Mouse (Mus musculus) small intestine, adult 2 months (tissue): ENCODE data around the gene Trim31. TPM values are rescaled to one million over a fixed set of nuclear protein-coding genes. Genes with fewer than 3 reads are reported as not detected.
A peak's percentile ranks its signal among the peaks of the same experiment; 100 is the strongest.

ENCODE experiments used
- H3K27ac ChIP-seq: fragments of 200-500 bp; 2 replicates; pipeline ENCODE4 v1.5.1; 2012; ENCODE audit warnings: low read depth, low read length, control low read depth, inconsistent platforms; ENCODE audit not compliant: insufficient read depth
- H3K27me3 ChIP-seq: fragments of 200-500 bp; 2 replicates; pipeline ENCODE4 v1.6.1; 2012; ENCODE audit warnings: mild to moderate bottlenecking, moderate library complexity, low read length, inconsistent platforms; ENCODE audit not compliant: control insufficient read depth, insufficient read depth
- H3K36me3 ChIP-seq: fragments of 200-500 bp; 2 replicates; pipeline ENCODE4 v1.6.1; 2012; ENCODE audit warnings: mild to moderate bottlenecking, low read length, control low read depth, inconsistent platforms; ENCODE audit not compliant: control insufficient read depth, insufficient read depth
- H3K4me1 ChIP-seq: fragments of 200-500 bp; 2 replicates; pipeline ENCODE4 v1.6.1; 2012; ENCODE audit warnings: low read length, inconsistent platforms, mixed read lengths; ENCODE audit not compliant: control insufficient read depth, insufficient read depth, insufficient read length
- H3K4me3 ChIP-seq: fragments of 200-500 bp; 2 replicates; pipeline ENCODE4 v1.5.1; 2012; ENCODE audit warnings: low read depth, mild to moderate bottlenecking, control low read depth, inconsistent platforms, low read length, moderate library complexity
- CTCF ChIP-seq: fragments of 200-500 bp; IDR thresholded peaks from 2 replicates; pipeline ENCODE4 v1.5.1; 2012; ENCODE audit warnings: low read depth, mild to moderate bottlenecking, control low read depth, inconsistent platforms, low read length, moderate library complexity, mixed read lengths; ENCODE audit not compliant: insufficient replicate concordance, insufficient read length; ENCODE audit errors: extremely low read depth
- POLR2A ChIP-seq: fragments of 200-500 bp; IDR thresholded peaks from 2 replicates; pipeline ENCODE4 v1.6.1; 2012; ENCODE audit warnings: low read depth, mild to moderate bottlenecking, control low read depth, inconsistent platforms, low read length, moderate library complexity
- WGBS: fragments of 180-500 bp; shearing (Covaris S2); methylation state at CpG from one replicate; pipeline ENCODE4 v1.1.7; 2018; 5-methylcytosine and 5-hydroxymethylcytosine counted together
- polyA plus RNA-seq: library from polyadenylated mRNA; depleted of rRNA; stranded (reverse); fragments of >200 nt; gene quantifications from 2 replicates; pipeline ENCODE4 v1.2.3, GENCODE M21; 2012

The Trim31 gene
- polyA plus RNA-seq, 1 experiment = 57.0 TPM

GRCm38 (mm10) chr17:36909802-36910201 is 11.9 kb downstream of the Trim31 start:
- TF ChIP-seq POLR2A (no peak), CTCF (no peak)

GRCm38 (mm10) chr17:36912031-36912430 is 14.1 kb downstream of the Trim31 start:
- Histone ChIP-seq H3K36me3 (peaks cover 28% of the 10 kb centered on the region), H3K27ac (no peak overlapping the region), H3K27me3 (no peaks in the 10 kb centered on the region), H3K4me3 (no peak overlapping the region), H3K4me1 (peaks cover 3% of the 10 kb centered on the region; the same call in 1 of the 2 replicates)
- WGBS = 33% methylated on average over 2 of the region's 2 CpGs
- TF ChIP-seq POLR2A = no peak
- no peak for TF ChIP-seq CTCF

More at GRCm38 (mm10) chr17:36909802-36910201, 11.9 kb downstream of the Trim31 start:
- 64% methylated on average over 4 of the region's 4 CpGs for WGBS
- no peak overlapping the region for H3K4me3 ChIP-seq
- no peak overlapping the region for H3K27ac ChIP-seq
- peaks cover 5% of the 10 kb centered on the region; the same call in 1 of the 2 replicates for H3K4me1 ChIP-seq
- peaks cover 49% of the 10 kb centered on the region for H3K36me3 ChIP-seq
- H3K27me3 ChIP-seq = no peaks in the 10 kb centered on the region

- WGBS = 9% methylated on average over 2 of the region's 2 CpGs
- Histone ChIP-seq H3K27ac (no peak overlapping the region), H3K36me3 (peaks cover 12% of the 10 kb centered on the region), H3K4me1 (peaks cover 3% of the 10 kb centered on the region; the same call in 1 of the 2 replicates), H3K27me3 (no peaks in the 10 kb centered on the region), H3K4me3 (no peak overlapping the region)
- TF ChIP-seq CTCF (no peak), POLR2A (no peak)
Observed at GRCm38 (mm10) chr17:36914108-36914507, 16.2 kb downstream of the Trim31 start.

GRCm38 (mm10) chr17:36915076-36915475 is 17.2 kb downstream of the Trim31 start:
- TF ChIP-seq CTCF (peak; percentile 96; the same call in 1 of the 2 replicates), POLR2A (no peak)
- Histone ChIP-seq H3K4me3 (no peak overlapping the region), H3K27me3 (no peaks in the 10 kb centered on the region), H3K4me1 (peaks cover 4% of the 10 kb centered on the region; the same call in 1 of the 2 replicates), H3K36me3 (peaks cover 5% of the 10 kb centered on the region), H3K27ac (no peak overlapping the region)
- WGBS = 11% methylated on average over 9 of the region's 9 CpGs

- no peaks in the 10 kb centered on the region for H3K36me3 ChIP-seq
- H3K4me3 ChIP-seq = no peak overlapping the region
- H3K4me1 ChIP-seq = peaks cover 2% of the 10 kb centered on the region; the same call in 1 of the 2 replicates
- no peak for TF ChIP-seq CTCF
- no peak for TF ChIP-seq POLR2A
- no peaks in the 10 kb centered on the region for H3K27me3 ChIP-seq
- 19% methylated on average over 15 of the region's 15 CpGs for WGBS
- H3K27ac ChIP-seq = no peak overlapping the region
Observed at GRCm38 (mm10) chr17:36920239-36920638, 22.3 kb downstream of the Trim31 start.

GRCm38 (mm10) chr17:36922715-36923114 is 24.8 kb downstream of the Trim31 start:
- H3K4me1 ChIP-seq = peaks cover 2% of the 10 kb centered on the region; the same call in 1 of the 2 replicates
- WGBS = 62% methylated on average over 4 of the region's 4 CpGs
- TF ChIP-seq POLR2A (no peak), CTCF (no peak)

GRCm38 (mm10) chr17:36923491-36923890 is 25.6 kb downstream of the Trim31 start:
- 79% methylated on average over 4 of the region's 4 CpGs for WGBS
- Histone ChIP-seq H3K27ac (no peak overlapping the region), H3K36me3 (no peaks in the 10 kb centered on the region), H3K27me3 (0 out of 2 replicates have a peak, but pooled peaks cover 3% of the 10 kb centered on the region), H3K4me3 (no peak overlapping the region), H3K4me1 (peaks cover 2% of the 10 kb centered on the region; the same call in 1 of the 2 replicates)
- TF ChIP-seq POLR2A (no peak), CTCF (no peak)

More at GRCm38 (mm10) chr17:36922715-36923114, 24.8 kb downstream of the Trim31 start:
- Histone ChIP-seq H3K36me3 (no peaks in the 10 kb centered on the region), H3K27ac (no peak overlapping the region), H3K27me3 (0 out of 2 replicates have a peak, but pooled peaks cover under 1% of the 10 kb centered on the region), H3K4me3 (no peak overlapping the region)
